Mouse (Mus musculus) midbrain, embryonic 13.5 days (tissue): ENCODE measurements around the gene Fer1l4. TPM values are rescaled to one million over a fixed set of nuclear protein-coding genes. Genes with fewer than 3 reads are reported as not detected.

Source experiments
- ATAC-seq: fragments of 200-750 bp; cut with Nextera tagmentation; 2 replicates; pipeline ENCODE4 v1.8.0; 2017; ENCODE audit warnings: mild to moderate bottlenecking, moderate TSS enrichment, moderate library complexity
- H3K27ac ChIP-seq: fragments of 300-500 bp; sonication (generic); 2 replicates; pipeline ENCODE4 v1.5.1; 2015; ENCODE audit warnings: inconsistent platforms, mild to moderate bottlenecking, moderate library complexity
- H3K27me3 ChIP-seq: fragments of 300-500 bp; sonication (generic); 2 replicates; pipeline ENCODE4 v1.6.1; 2015; ENCODE audit warnings: mild to moderate bottlenecking, inconsistent platforms
- H3K36me3 ChIP-seq: fragments of 300-500 bp; sonication (generic); 2 replicates; pipeline ENCODE4 v1.6.1; 2015; ENCODE audit warnings: mild to moderate bottlenecking, inconsistent platforms
- H3K4me1 ChIP-seq: fragments of 300-500 bp; sonication (generic); replicated peaks from 2 replicates; pipeline ENCODE4 v1.6.1; 2015; ENCODE audit warnings: inconsistent platforms
- H3K4me2 ChIP-seq: fragments of 300-500 bp; sonication (generic); replicated peaks from 2 replicates; pipeline ENCODE4 v1.6.1; 2015; ENCODE audit warnings: moderate library complexity, mild to moderate bottlenecking, inconsistent platforms
- H3K4me3 ChIP-seq: fragments of 300-500 bp; sonication (generic); replicated peaks from 2 replicates; pipeline ENCODE4 v1.5.1; 2015; ENCODE audit warnings: mild to moderate bottlenecking, inconsistent platforms
- H3K9ac ChIP-seq: fragments of 300-500 bp; sonication (generic); replicated peaks from 2 replicates; pipeline ENCODE4 v1.6.1; 2015; ENCODE audit warnings: mild to moderate bottlenecking, inconsistent platforms
- H3K9me3 ChIP-seq: fragments of 300-500 bp; sonication (generic); 2 replicates; pipeline ENCODE4 v1.6.1; 2016; ENCODE audit warnings: mild to moderate bottlenecking, inconsistent platforms
- WGBS: fragments of 180-500 bp; shearing (Covaris S2); methylation state at CpG from one replicate; pipeline ENCODE4 v1.1.7; 2015; 5-methylcytosine and 5-hydroxymethylcytosine counted together
- polyA plus RNA-seq: library from polyadenylated mRNA; unstranded; fragments of >200 nt; fragmentation: Nextera tagmentation; extraction: Ambion mirVana; gene quantifications from 2 replicates; pipeline ENCODE4 v1.2.1, GENCODE M21; 2015

Fer1l4 gene
- polyA plus RNA-seq, 1 experiment from 2014 or later = not detected

GRCm38 (mm10) chr2:155991863-155992321 is 60.9 kb downstream of the Fer1l4 start:
- 89% methylated on average over 14 of the region's 14 CpGs for WGBS
- no peaks in the 10 kb centered on the region for H3K9me3 ChIP-seq
- H3K4me3 ChIP-seq = no peak overlapping the region
- ATAC-seq = no peak
- H3K27ac ChIP-seq = no peak overlapping the region
- H3K4me2 ChIP-seq = no peak overlapping the region
- no peaks in the 10 kb centered on the region for H3K4me1 ChIP-seq
- H3K9ac ChIP-seq = no peak overlapping the region
- peaks cover 100% of the 10 kb centered on the region for H3K36me3 ChIP-seq
- no peaks in the 10 kb centered on the region for H3K27me3 ChIP-seq

DNA sequence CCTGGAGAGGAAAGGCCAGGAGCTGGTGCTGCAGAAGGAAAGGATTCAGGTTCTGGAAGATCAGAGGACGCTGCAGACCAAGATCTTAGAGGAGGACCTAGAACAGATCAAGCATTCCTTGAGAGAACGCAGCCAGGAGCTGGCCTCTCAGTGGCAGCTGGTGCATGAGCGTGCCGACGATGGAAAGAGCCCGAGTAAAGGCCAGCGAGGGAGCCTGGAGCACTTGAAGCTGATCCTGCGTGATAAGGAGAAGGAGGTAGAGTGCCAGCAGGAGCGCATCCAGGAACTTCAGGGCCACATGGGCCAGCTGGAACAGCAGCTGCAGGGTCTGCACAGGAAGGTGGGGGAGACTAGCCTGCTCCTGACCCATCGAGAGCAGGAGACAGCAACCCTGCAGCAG is 61.6 kb downstream of the Fer1l4 start:
- H3K4me3 ChIP-seq = no peak overlapping the region
- 97% methylated on average over 10 of the region's 10 CpGs for WGBS
- ATAC-seq = no peak
- no peaks in the 10 kb centered on the region for H3K27me3 ChIP-seq
- H3K4me2 ChIP-seq = no peak overlapping the region
- no peak overlapping the region for H3K27ac ChIP-seq
- H3K4me1 ChIP-seq = no peaks in the 10 kb centered on the region
- peaks cover 100% of the 10 kb centered on the region for H3K36me3 ChIP-seq
- no peak overlapping the region for H3K9ac ChIP-seq
- no peaks in the 10 kb centered on the region for H3K9me3 ChIP-seq

DNA sequence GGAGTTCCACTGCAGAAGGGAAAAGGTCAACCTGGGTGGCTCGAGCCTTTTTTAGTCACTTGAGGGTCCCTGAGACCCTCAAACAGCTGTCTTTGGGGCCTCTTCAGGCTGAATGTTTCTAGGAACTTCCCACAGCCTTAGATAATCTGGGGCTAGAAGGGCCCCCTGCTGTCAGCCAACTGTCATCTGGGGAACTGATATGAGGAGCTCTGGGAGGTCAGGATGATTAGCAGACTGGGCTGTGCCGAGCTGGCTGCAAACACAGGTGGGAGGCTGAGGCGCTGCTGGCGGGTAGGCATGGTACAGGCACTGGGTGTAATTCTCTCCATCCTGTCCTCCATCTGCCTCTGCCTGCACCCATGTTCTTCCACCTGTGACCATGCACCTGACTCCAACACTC is 63.7 kb downstream of the Fer1l4 start:
- 80% methylated on average over 4 of the region's 4 CpGs for WGBS
- ATAC-seq = no peak

DNA sequence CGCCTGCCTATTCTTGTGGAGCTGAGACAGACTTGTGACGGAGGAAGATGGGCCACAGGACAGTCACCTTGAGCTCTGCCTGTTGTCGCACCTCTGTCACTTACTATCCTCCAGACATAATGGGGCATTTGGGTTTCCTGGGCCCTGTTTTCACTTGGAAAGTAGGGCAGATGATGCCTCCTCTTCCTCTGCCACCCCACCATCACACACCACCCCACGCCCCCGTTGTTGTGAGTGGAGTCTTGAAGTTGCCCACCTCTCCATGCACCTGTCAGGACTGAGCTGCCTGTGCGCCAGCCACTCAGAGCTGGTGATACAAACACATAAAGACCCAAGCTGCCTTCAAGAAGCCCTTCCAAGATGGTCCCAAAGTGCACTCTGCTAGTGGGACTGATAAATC is 65.6 kb downstream of the Fer1l4 start:
- 98% methylated on average over 6 of the region's 6 CpGs for WGBS
- H3K4me1 ChIP-seq = no peaks in the 10 kb centered on the region
- H3K36me3 ChIP-seq = peaks cover 99% of the 10 kb centered on the region
- H3K27me3 ChIP-seq = no peaks in the 10 kb centered on the region
- H3K27ac ChIP-seq = no peak overlapping the region
- no peak overlapping the region for H3K9ac ChIP-seq
- H3K4me3 ChIP-seq = no peak overlapping the region
- H3K9me3 ChIP-seq = no peaks in the 10 kb centered on the region
- ATAC-seq = no peak
- no peak overlapping the region for H3K4me2 ChIP-seq

More for the DNA sequence above, 63.7 kb downstream of the Fer1l4 start:
- H3K4me1 ChIP-seq = no peaks in the 10 kb centered on the region
- H3K9ac ChIP-seq = no peak overlapping the region
- no peak overlapping the region for H3K4me3 ChIP-seq
- H3K4me2 ChIP-seq = no peak overlapping the region
- no peaks in the 10 kb centered on the region for H3K27me3 ChIP-seq
- H3K36me3 ChIP-seq = peaks cover 100% of the 10 kb centered on the region
- no peaks in the 10 kb centered on the region for H3K9me3 ChIP-seq
- H3K27ac ChIP-seq = no peak overlapping the region

GRCm38 (mm10) chr2:155985776-155986175 is 67.0 kb downstream of the Fer1l4 start:
- H3K27me3 ChIP-seq = no peaks in the 10 kb centered on the region
- peaks cover 98% of the 10 kb centered on the region for H3K36me3 ChIP-seq
- 91% methylated on average over 7 of the region's 7 CpGs for WGBS
- ATAC-seq = no peak
- H3K4me1 ChIP-seq = no peaks in the 10 kb centered on the region
- H3K4me3 ChIP-seq = no peak overlapping the region
- H3K9ac ChIP-seq = no peak overlapping the region
- no peaks in the 10 kb centered on the region for H3K9me3 ChIP-seq
- no peak overlapping the region for H3K4me2 ChIP-seq
- no peak overlapping the region for H3K27ac ChIP-seq

- no peaks in the 10 kb centered on the region for H3K4me1 ChIP-seq
- no peak overlapping the region for H3K9ac ChIP-seq
- 91% methylated on average over 5 of the region's 5 CpGs for WGBS
- no peaks in the 10 kb centered on the region for H3K27me3 ChIP-seq
- ATAC-seq = no peak
- no peak overlapping the region for H3K4me2 ChIP-seq
- H3K4me3 ChIP-seq = no peak overlapping the region
- H3K36me3 ChIP-seq = peaks cover 92% of the 10 kb centered on the region
- H3K9me3 ChIP-seq = no peaks in the 10 kb centered on the region
- H3K27ac ChIP-seq = no peak overlapping the region
Observed at GRCm38 (mm10) chr2:155979328-155979991, 73.3 kb downstream of the Fer1l4 start.

DNA sequence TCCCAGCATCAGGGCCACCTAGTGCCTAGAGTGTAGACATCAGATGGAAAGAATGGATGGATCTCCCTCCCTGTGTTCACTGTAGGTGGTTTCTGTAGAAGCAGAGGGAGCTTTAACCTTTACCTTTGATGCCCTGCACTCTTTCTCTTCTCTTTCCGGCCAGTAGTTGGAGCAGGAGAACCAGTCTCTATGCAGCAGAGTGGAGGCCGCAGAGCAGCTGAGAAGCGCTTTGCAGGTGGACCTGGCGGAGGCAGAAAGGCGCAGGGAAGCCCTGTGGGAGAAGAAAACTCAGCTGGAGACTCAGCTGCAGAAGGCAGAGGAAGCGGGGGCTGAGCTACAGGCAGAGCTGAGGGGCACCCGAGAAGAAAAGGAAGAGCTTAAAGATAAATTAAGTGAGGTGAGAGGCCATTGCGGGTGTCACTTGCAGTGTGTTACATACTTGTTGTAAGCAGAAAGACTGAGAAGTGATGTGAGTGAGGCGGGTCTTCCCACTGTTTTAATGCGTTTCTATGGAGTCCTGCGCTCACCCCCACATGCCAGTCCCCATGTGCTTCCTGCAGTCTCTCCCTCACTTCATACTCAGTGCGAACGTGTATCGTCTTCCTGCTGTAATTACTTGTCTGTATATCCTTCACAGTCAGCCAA is 78.5 kb downstream of the Fer1l4 start:
- no peak overlapping the region for H3K27ac ChIP-seq
- WGBS = 81% methylated on average over 14 of the region's 14 CpGs
- no peak for ATAC-seq

GRCm38 (mm10) chr2:155973348-155973747 is 79.4 kb downstream of the Fer1l4 start:
- no peak for ATAC-seq
- Histone ChIP-seq H3K27me3 (no peaks in the 10 kb centered on the region), H3K9ac (no peak overlapping the region), H3K9me3 (no peaks in the 10 kb centered on the region), H3K4me2 (no peak overlapping the region), H3K4me1 (no peaks in the 10 kb centered on the region), H3K27ac (no peak overlapping the region), H3K36me3 (peaks cover 90% of the 10 kb centered on the region), H3K4me3 (no peak overlapping the region)
- WGBS = 83% methylated on average over 6 of the region's 6 CpGs

More for the DNA sequence above, 78.5 kb downstream of the Fer1l4 start:
- H3K9me3 ChIP-seq = no peaks in the 10 kb centered on the region
- H3K4me2 ChIP-seq = no peak overlapping the region
- H3K27me3 ChIP-seq = no peaks in the 10 kb centered on the region
- H3K9ac ChIP-seq = no peak overlapping the region
- H3K4me3 ChIP-seq = no peak overlapping the region
- peaks cover 90% of the 10 kb centered on the region for H3K36me3 ChIP-seq
- no peaks in the 10 kb centered on the region for H3K4me1 ChIP-seq

Other genes with a start within 250 kb of the Fer1l4 start
- 24.3 and 25.2 TPM in 2 replicates for gene BC029722, start 233.5 kb downstream of the Fer1l4 start, polyA plus RNA-seq
- 157 and 161 TPM in 2 replicates for gene Eif6, start 226.0 kb downstream of the Fer1l4 start, polyA plus RNA-seq
- 0.58 and 0.66 TPM in 2 replicates for gene Fam83c, start 218.1 kb downstream of the Fer1l4 start, polyA plus RNA-seq
- gene Uqcc1, start 122.6 kb downstream of the Fer1l4 start, polyA plus RNA-seq = 55.7 and 64.9 TPM in 2 replicates
- gene Gm15557, start 112.2 kb downstream of the Fer1l4 start, polyA plus RNA-seq = not detected in 2 replicates
- 0.71 and 1.1 TPM in 2 replicates for gene Gdf5, start 107.6 kb downstream of the Fer1l4 start, polyA plus RNA-seq
- 17.3 and 21.2 TPM in 2 replicates for gene Cep250, start 96.5 kb downstream of the Fer1l4 start, polyA plus RNA-seq
- gene 6430550D23Rik, start 45.0 kb downstream of the Fer1l4 start, polyA plus RNA-seq = 1.4 and 1.9 TPM in 2 replicates
- gene Ergic3, start 44.9 kb downstream of the Fer1l4 start, polyA plus RNA-seq = 336 and 349 TPM in 2 replicates
- gene Spag4, start 12.2 kb upstream of the Fer1l4 start, polyA plus RNA-seq = 6.0 TPM in 2 replicates
- 34.2 and 36.4 TPM in 2 replicates for gene Cpne1, start 59.0 kb upstream of the Fer1l4 start, polyA plus RNA-seq
- gene Rbm12, start 59.0 kb upstream of the Fer1l4 start, polyA plus RNA-seq = 33.3 and 33.9 TPM in 2 replicates
- 23.0 and 28.4 TPM in 2 replicates for gene Gm28036, start 74.1 kb upstream of the Fer1l4 start, polyA plus RNA-seq
- 434 and 435 TPM in 2 replicates for gene Romo1, start 91.1 kb upstream of the Fer1l4 start, polyA plus RNA-seq
- 29.5 and 29.8 TPM in 2 replicates for gene Nfs1, start 91.2 kb upstream of the Fer1l4 start, polyA plus RNA-seq
- 611 and 631 TPM in 2 replicates for gene Rbm39, start 127.3 kb upstream of the Fer1l4 start, polyA plus RNA-seq
- 111 and 124 TPM in 2 replicates for gene Phf20, start 143.5 kb upstream of the Fer1l4 start, polyA plus RNA-seq